Mouse (Mus musculus): Measurements from ENCODE around the gene Fbxo41. TPM values are rescaled to one million over a fixed set of nuclear protein-coding genes. Genes with fewer than 3 reads are reported as not detected.

Fbxo41 gene
- total and polyA plus RNA-seq, 2 experiments: not detected

GRCm38 (mm10) chr6:85512056-85512440, 9.3 kb upstream of the Fbxo41 start:
- no peak overlapping the region for H3K4me3 ChIP-seq (ENCODE audit: insufficient read depth, low read depth, low read length)

GRCm38 (mm10) chr6:85511286-85512055, 8.7 kb upstream of the Fbxo41 start:
- Histone ChIP-seq H3K9ac (ENCODE audit: low read depth, low read length) (no peak overlapping the region), H3K4me1 (ENCODE audit: control insufficient read depth, insufficient read depth, low read length) (no peaks in the 10 kb centered on the region), H3K27ac (replicated peaks; ENCODE audit: insufficient read depth, low read depth, low read length) (no peak overlapping the region), H3K27me3 (ENCODE audit: control insufficient read depth, insufficient read depth, low read length) (peaks cover 36% of the 10 kb centered on the region), H3K36me3 (ENCODE audit: control insufficient read depth, insufficient read depth, low read length) (no peaks in the 10 kb centered on the region), H3K79me2 (ENCODE audit: control insufficient read depth, insufficient read depth, low read length) (no peaks in the 10 kb centered on the region), H3K4me3 (ENCODE audit: insufficient read depth, low read depth, low read length) (no peak overlapping the region)
- WGBS: 2% methylated on average over 86 of the region's 88 CpGs
- no peak for TF ChIP-seq POLR2A (IDR thresholded peaks at IDR 0.05; ENCODE audit: extremely low read depth, insufficient read depth, low read length)
- TF ChIP-seq CTCF (IDR thresholded peaks at IDR 0.05; ENCODE audit: low read depth, low read length): no peak
- DNase-seq (ENCODE audit: extremely low read depth, low read depth, low spot score): no peak

More at GRCm38 (mm10) chr6:85512056-85512440, 9.3 kb upstream of the Fbxo41 start:
- H3K79me2 ChIP-seq (ENCODE audit: control insufficient read depth, insufficient read depth, low read length): no peaks in the 10 kb centered on the region
- H3K9ac ChIP-seq (ENCODE audit: low read depth, low read length): no peak overlapping the region
- no peaks in the 10 kb centered on the region for H3K4me1 ChIP-seq (ENCODE audit: control insufficient read depth, insufficient read depth, low read length)
- no peak for TF ChIP-seq POLR2A (IDR thresholded peaks at IDR 0.05; ENCODE audit: extremely low read depth, insufficient read depth, low read length)
- TF ChIP-seq CTCF (IDR thresholded peaks at IDR 0.05; ENCODE audit: low read depth, low read length): no peak
- DNase-seq (ENCODE audit: extremely low read depth, low read depth, low spot score): no peak
- peaks cover 36% of the 10 kb centered on the region for H3K27me3 ChIP-seq (ENCODE audit: control insufficient read depth, insufficient read depth, low read length)
- H3K36me3 ChIP-seq (ENCODE audit: control insufficient read depth, insufficient read depth, low read length): no peaks in the 10 kb centered on the region
- WGBS: 2% methylated on average over 36 of the region's 36 CpGs
- H3K27ac ChIP-seq (replicated peaks; ENCODE audit: insufficient read depth, low read depth, low read length): no peak overlapping the region

GRCm38 (mm10) chr6:85510476-85510875, 7.7 kb upstream of the Fbxo41 start:
- H3K27me3 ChIP-seq (ENCODE audit: control insufficient read depth, insufficient read depth, low read length): peaks cover 30% of the 10 kb centered on the region

GRCm38 (mm10) chr6:85508602-85509001, 5.8 kb upstream of the Fbxo41 start:
- no peaks in the 10 kb centered on the region for H3K4me1 ChIP-seq (ENCODE audit: control insufficient read depth, insufficient read depth, low read length)
- H3K4me3 ChIP-seq (ENCODE audit: insufficient read depth, low read depth, low read length): no peak overlapping the region
- WGBS: 51% methylated on average over 5 of the region's 5 CpGs
- no peak overlapping the region for H3K27ac ChIP-seq (replicated peaks; ENCODE audit: insufficient read depth, low read depth, low read length)
- no peak for DNase-seq (ENCODE audit: extremely low read depth, low read depth, low spot score)
- no peak for TF ChIP-seq CTCF (IDR thresholded peaks at IDR 0.05; ENCODE audit: low read depth, low read length)
- TF ChIP-seq POLR2A (IDR thresholded peaks at IDR 0.05; ENCODE audit: extremely low read depth, insufficient read depth, low read length): no peak
- H3K27me3 ChIP-seq (ENCODE audit: control insufficient read depth, insufficient read depth, low read length): peaks cover 25% of the 10 kb centered on the region
- no peak overlapping the region for H3K9ac ChIP-seq (ENCODE audit: low read depth, low read length)
- H3K36me3 ChIP-seq (ENCODE audit: control insufficient read depth, insufficient read depth, low read length): no peaks in the 10 kb centered on the region
- no peaks in the 10 kb centered on the region for H3K79me2 ChIP-seq (ENCODE audit: control insufficient read depth, insufficient read depth, low read length)

More at GRCm38 (mm10) chr6:85510476-85510875, 7.7 kb upstream of the Fbxo41 start:
- Histone ChIP-seq H3K4me3 (ENCODE audit: insufficient read depth, low read depth, low read length) (no peak overlapping the region), H3K4me1 (ENCODE audit: control insufficient read depth, insufficient read depth, low read length) (no peaks in the 10 kb centered on the region), H3K27ac (replicated peaks; ENCODE audit: insufficient read depth, low read depth, low read length) (no peak overlapping the region), H3K36me3 (ENCODE audit: control insufficient read depth, insufficient read depth, low read length) (no peaks in the 10 kb centered on the region), H3K9ac (ENCODE audit: low read depth, low read length) (no peak overlapping the region), H3K79me2 (ENCODE audit: control insufficient read depth, insufficient read depth, low read length) (no peaks in the 10 kb centered on the region)
- TF ChIP-seq CTCF (IDR thresholded peaks at IDR 0.05; ENCODE audit: low read depth, low read length): peak; percentile 37; the same call in 1 of the 2 replicates
- TF ChIP-seq POLR2A (IDR thresholded peaks at IDR 0.05; ENCODE audit: extremely low read depth, insufficient read depth, low read length): no peak
- 7% methylated on average over 6 of the region's 6 CpGs for WGBS
- DNase-seq (ENCODE audit: extremely low read depth, low read depth, low spot score): peak; percentile 16

GRCm38 (mm10) chr6:85504908-85505307, 2.1 kb upstream of the Fbxo41 start:
- 78% methylated on average over 2 of the region's 2 CpGs for WGBS
- Histone ChIP-seq H3K4me1 (ENCODE audit: control insufficient read depth, insufficient read depth, low read length) (peaks cover 2% of the 10 kb centered on the region), H3K9ac (ENCODE audit: low read depth, low read length) (no peak overlapping the region), H3K36me3 (ENCODE audit: control insufficient read depth, insufficient read depth, low read length) (no peaks in the 10 kb centered on the region), H3K79me2 (ENCODE audit: control insufficient read depth, insufficient read depth, low read length) (no peaks in the 10 kb centered on the region), H3K27ac (replicated peaks; ENCODE audit: insufficient read depth, low read depth, low read length) (no peak overlapping the region), H3K27me3 (ENCODE audit: control insufficient read depth, insufficient read depth, low read length) (peaks cover 6% of the 10 kb centered on the region), H3K4me3 (ENCODE audit: insufficient read depth, low read depth, low read length) (no peak overlapping the region)
- TF ChIP-seq CTCF (IDR thresholded peaks at IDR 0.05; ENCODE audit: low read depth, low read length) (no peak), POLR2A (IDR thresholded peaks at IDR 0.05; ENCODE audit: extremely low read depth, insufficient read depth, low read length) (no peak)
- no peak for DNase-seq (ENCODE audit: extremely low read depth, low read depth, low spot score)

All from liver, adult 2 months (tissue).